Mouse (Mus musculus) ovary, postnatal 14 days (tissue): ENCODE measurements around the gene Ercc4.
A peak's percentile ranks its signal among the peaks of the same experiment; 100 is the strongest.

Experiments
- DNase-seq: peaks from one replicate; pipeline ENCODE4 v3.0.0; 2022; ENCODE audit warnings: low spot score

Gene Ercc4

GRCm38 (mm10) chr16:13147810-13148555, 38.5 kb downstream of the Ercc4 start:
- DNase-seq: no peak

- no peak for DNase-seq
Measured at GRCm38 (mm10) chr16:13149950-13150349, 40.5 kb downstream of the Ercc4 start.

GRCm38 (mm10) chr16:13150790-13151189, 41.3 kb downstream of the Ercc4 start:
- DNase-seq: no peak

- no peak for DNase-seq
Measured at GRCm38 (mm10) chr16:13152475-13152874, 43.0 kb downstream of the Ercc4 start.

- DNase-seq: no peak
Measured at GRCm38 (mm10) chr16:13153215-13153614, 43.7 kb downstream of the Ercc4 start.

- DNase-seq: no peak
Measured at GRCm38 (mm10) chr16:13154352-13154751, 44.9 kb downstream of the Ercc4 start.

GRCm38 (mm10) chr16:13157314-13157713, 47.8 kb downstream of the Ercc4 start:
- no peak for DNase-seq

GRCm38 (mm10) chr16:13158153-13158670, 48.7 kb downstream of the Ercc4 start:
- DNase-seq: no peak

- no peak for DNase-seq
Measured at GRCm38 (mm10) chr16:13158906-13159889, 49.7 kb downstream of the Ercc4 start.

GRCm38 (mm10) chr16:13159927-13160644, 50.6 kb downstream of the Ercc4 start:
- DNase-seq: peak; percentile 92

- no peak for DNase-seq
Measured at GRCm38 (mm10) chr16:13161516-13161915, 52.0 kb downstream of the Ercc4 start.

GRCm38 (mm10) chr16:13167731-13168130, 58.2 kb downstream of the Ercc4 start:
- DNase-seq: no peak

- no peak for DNase-seq
Measured at GRCm38 (mm10) chr16:13173055-13173742, 63.7 kb downstream of the Ercc4 start.

GRCm38 (mm10) chr16:13182526-13182925, 73.0 kb downstream of the Ercc4 start:
- DNase-seq: no peak

- no peak for DNase-seq
Measured at GRCm38 (mm10) chr16:13183182-13183742, 73.8 kb downstream of the Ercc4 start.

- no peak for DNase-seq
Measured at GRCm38 (mm10) chr16:13184381-13184780, 74.9 kb downstream of the Ercc4 start.

- DNase-seq: no peak
Measured at GRCm38 (mm10) chr16:13189430-13190107, 80.1 kb downstream of the Ercc4 start.

- no peak for DNase-seq
Measured at GRCm38 (mm10) chr16:13190471-13190870, 81.0 kb downstream of the Ercc4 start.

- no peak for DNase-seq
Measured at GRCm38 (mm10) chr16:13191166-13191565, 81.7 kb downstream of the Ercc4 start.

- DNase-seq: no peak
Measured at GRCm38 (mm10) chr16:13193663-13194071, 84.2 kb downstream of the Ercc4 start.
